Mouse (Mus musculus) embryonic facial prominence, embryonic 13.5 days (tissue): ENCODE results near the gene Ly6g6d. TPM values are rescaled to one million over a fixed set of nuclear protein-coding genes. Genes with fewer than 3 reads are reported as not detected.

Experiments used
- ATAC-seq: fragments of 200-750 bp; cut with Nextera tagmentation; 2 replicates; pipeline ENCODE4 v1.8.0; 2017; ENCODE audit warnings: low read depth; ENCODE audit not compliant: insufficient number of reproducible peaks, insufficient read depth, low FRiP score, low TSS enrichment
- H3K27ac ChIP-seq: fragments of 300-500 bp; sonication (generic); 2 replicates; pipeline ENCODE4 v1.5.1; 2015; ENCODE audit warnings: moderate library complexity, mild to moderate bottlenecking, inconsistent platforms
- H3K27me3 ChIP-seq: fragments of 300-500 bp; sonication (generic); 2 replicates; pipeline ENCODE4 v1.6.1; 2015; ENCODE audit warnings: mild to moderate bottlenecking, inconsistent platforms
- H3K36me3 ChIP-seq: fragments of 300-500 bp; sonication (generic); 2 replicates; pipeline ENCODE4 v1.6.1; 2015; ENCODE audit warnings: mild to moderate bottlenecking, inconsistent platforms
- H3K4me1 ChIP-seq: fragments of 300-500 bp; sonication (generic); 2 replicates; pipeline ENCODE4 v1.6.1; 2015; ENCODE audit warnings: inconsistent platforms
- H3K4me2 ChIP-seq: fragments of 300-500 bp; sonication (generic); 2 replicates; pipeline ENCODE4 v1.6.1; 2015; ENCODE audit warnings: moderate library complexity, mild to moderate bottlenecking, inconsistent platforms
- H3K4me3 ChIP-seq: fragments of 300-500 bp; sonication (generic); 2 replicates; pipeline ENCODE4 v1.5.1; 2015; ENCODE audit warnings: mild to moderate bottlenecking, inconsistent platforms
- H3K9ac ChIP-seq: fragments of 300-500 bp; sonication (generic); 2 replicates; pipeline ENCODE4 v1.6.1; 2015; ENCODE audit warnings: mild to moderate bottlenecking, inconsistent platforms
- H3K9me3 ChIP-seq: fragments of 300-500 bp; sonication (generic); 2 replicates; pipeline ENCODE4 v1.6.1; 2016; ENCODE audit warnings: inconsistent platforms
- WGBS: fragments of 180-500 bp; shearing (Covaris S2); methylation state at CpG from one replicate; pipeline ENCODE4 v1.1.7; 2015; ENCODE audit warnings: mixed read lengths; 5-methylcytosine and 5-hydroxymethylcytosine counted together
- polyA plus RNA-seq: library from polyadenylated mRNA; unstranded; fragments of >200 nt; fragmentation: Nextera tagmentation; extraction: Ambion mirVana; gene quantifications from 2 replicates; pipeline ENCODE4 v1.2.1, GENCODE M21; 2015

Ly6g6d gene
- polyA plus RNA-seq, 1 experiment from 2014 or later = 0.77 TPM

- Histone ChIP-seq H3K4me2 (no peak overlapping the region), H3K27me3 (no peaks in the 10 kb centered on the region), H3K4me3 (no peak overlapping the region), H3K27ac (no peak overlapping the region), H3K36me3 (peaks cover 99% of the 10 kb centered on the region), H3K9me3 (no peaks in the 10 kb centered on the region), H3K9ac (peak overlapping the region; percentile 44; the same call in 1 of the 2 replicates), H3K4me1 (no peaks in the 10 kb centered on the region)
- WGBS = 82% methylated on average over 12 of the region's 12 CpGs
- no peak for ATAC-seq
These were observed 19.3 kb upstream of the Ly6g6d start for GRCm38 (mm10) chr17:35097164-35097655.

GRCm38 (mm10) chr17:35096597-35096996 lies 18.7 kb upstream of the Ly6g6d start:
- Histone ChIP-seq H3K4me1 (no peaks in the 10 kb centered on the region), H3K9ac (peak overlapping the region; percentile 44; the same call in 1 of the 2 replicates), H3K9me3 (no peaks in the 10 kb centered on the region), H3K4me3 (no peak overlapping the region), H3K4me2 (no peak overlapping the region), H3K27me3 (no peaks in the 10 kb centered on the region), H3K27ac (no peak overlapping the region), H3K36me3 (peaks cover 96% of the 10 kb centered on the region)
- ATAC-seq = no peak
- WGBS = 86% methylated on average over 12 of the region's 12 CpGs

GRCm38 (mm10) chr17:35094475-35095365 lies 16.9 kb upstream of the Ly6g6d start:
- H3K4me3 ChIP-seq = no peak overlapping the region
- H3K27me3 ChIP-seq = no peaks in the 10 kb centered on the region
- WGBS = 91% methylated on average over 15 of the region's 15 CpGs
- no peak overlapping the region for H3K27ac ChIP-seq
- H3K9ac ChIP-seq = no peak overlapping the region
- peaks cover 82% of the 10 kb centered on the region for H3K36me3 ChIP-seq
- no peaks in the 10 kb centered on the region for H3K9me3 ChIP-seq
- H3K4me2 ChIP-seq = no peak overlapping the region
- H3K4me1 ChIP-seq = peaks cover 10% of the 10 kb centered on the region
- ATAC-seq = no peak

GRCm38 (mm10) chr17:35092403-35093198 lies 14.7 kb upstream of the Ly6g6d start:
- H3K4me3 ChIP-seq = no peak overlapping the region
- 85% methylated on average over 14 of the region's 14 CpGs for WGBS
- no peaks in the 10 kb centered on the region for H3K27me3 ChIP-seq
- H3K4me1 ChIP-seq = peaks cover 10% of the 10 kb centered on the region
- H3K9ac ChIP-seq = 0 out of 2 replicates have a peak overlapping the region, but pooled peaks have one; percentile 54
- no peak for ATAC-seq
- no peak overlapping the region for H3K27ac ChIP-seq
- no peaks in the 10 kb centered on the region for H3K9me3 ChIP-seq
- H3K4me2 ChIP-seq = no peak overlapping the region
- H3K36me3 ChIP-seq = peaks cover 60% of the 10 kb centered on the region

- H3K4me1 ChIP-seq = peaks cover 10% of the 10 kb centered on the region
- H3K27me3 ChIP-seq = no peaks in the 10 kb centered on the region
- peak overlapping the region; percentile 66 for H3K4me3 ChIP-seq
- H3K36me3 ChIP-seq = peaks cover 38% of the 10 kb centered on the region
- H3K9ac ChIP-seq = peak overlapping the region; percentile 91
- 68% methylated on average over 8 of the region's 8 CpGs for WGBS
- H3K9me3 ChIP-seq = no peaks in the 10 kb centered on the region
- peak overlapping the region; percentile 94 for H3K27ac ChIP-seq
- H3K4me2 ChIP-seq = peak overlapping the region; percentile 69
- ATAC-seq = no peak
These were observed 12.5 kb upstream of the Ly6g6d start for GRCm38 (mm10) chr17:35090166-35090932.

GRCm38 (mm10) chr17:35088825-35089644 lies 11.2 kb upstream of the Ly6g6d start, which contains the start of gene Abhd16a:
TSS of gene Abhd16a (plus strand) at chr17:35089263.
- WGBS = 3% methylated on average over 67 of the region's 67 CpGs

GRCm38 (mm10) chr17:35088151-35088550 lies 10.3 kb upstream of the Ly6g6d start:
- no peaks in the 10 kb centered on the region for H3K27me3 ChIP-seq
- H3K9ac ChIP-seq = no peak overlapping the region
- no peak overlapping the region for H3K4me2 ChIP-seq
- ATAC-seq = no peak
- H3K9me3 ChIP-seq = no peaks in the 10 kb centered on the region
- 45% methylated on average over 2 of the region's 2 CpGs for WGBS
- H3K4me1 ChIP-seq = peaks cover 10% of the 10 kb centered on the region
- H3K27ac ChIP-seq = no peak overlapping the region
- no peak overlapping the region for H3K4me3 ChIP-seq
- H3K36me3 ChIP-seq = peaks cover 17% of the 10 kb centered on the region

More at GRCm38 (mm10) chr17:35088825-35089644, 11.2 kb upstream of the Ly6g6d start, which contains the start of gene Abhd16a:
- no peaks in the 10 kb centered on the region for H3K9me3 ChIP-seq
- H3K4me2 ChIP-seq = peak within 1 kb of the TSS; percentile 69
- peaks cover 10% of the 10 kb centered on the region for H3K4me1 ChIP-seq
- peak within 1 kb of the TSS; percentile 91 for H3K9ac ChIP-seq
- peak within 1 kb of the TSS; percentile 66 for H3K4me3 ChIP-seq
- H3K27me3 ChIP-seq = no peaks in the 10 kb centered on the region
- peak; percentile 95 for ATAC-seq
- peak within 1 kb of the TSS; percentile 94 for H3K27ac ChIP-seq
- peaks cover 25% of the 10 kb centered on the region for H3K36me3 ChIP-seq

GRCm38 (mm10) chr17:35085208-35085865 lies 7.5 kb upstream of the Ly6g6d start, which contains the start of gene Ly6g6f:
TSS of gene Ly6g6f (minus strand) at chr17:35085610.
- H3K9ac ChIP-seq = no peak within 1 kb of the TSS
- WGBS = 83% methylated on average over 7 of the region's 7 CpGs

GRCm38 (mm10) chr17:35083929-35084497 lies 6.1 kb upstream of the Ly6g6d start:
- Histone ChIP-seq H3K27ac (no peak overlapping the region), H3K4me1 (no peaks in the 10 kb centered on the region)

More at GRCm38 (mm10) chr17:35085208-35085865, 7.5 kb upstream of the Ly6g6d start, which contains the start of gene Ly6g6f:
- Histone ChIP-seq H3K27me3 (no peaks in the 10 kb centered on the region), H3K4me3 (no peak within 1 kb of the TSS), H3K4me1 (peaks cover 6% of the 10 kb centered on the region), H3K9me3 (no peaks in the 10 kb centered on the region), H3K36me3 (no peaks in the 10 kb centered on the region), H3K4me2 (no peak within 1 kb of the TSS), H3K27ac (no peak within 1 kb of the TSS)
- no peak for ATAC-seq

More at GRCm38 (mm10) chr17:35083929-35084497, 6.1 kb upstream of the Ly6g6d start:
- WGBS = 84% methylated on average over 3 of the region's 3 CpGs
- Histone ChIP-seq H3K36me3 (no peaks in the 10 kb centered on the region), H3K9ac (no peak overlapping the region), H3K27me3 (peaks cover 4% of the 10 kb centered on the region; the same call in 1 of the 2 replicates), H3K4me3 (no peak overlapping the region), H3K4me2 (no peak overlapping the region), H3K9me3 (no peaks in the 10 kb centered on the region)
- ATAC-seq = no peak
